Mouse (Mus musculus): ENCODE results near the gene Pdcd2l.

The Pdcd2l gene

GRCm38 (mm10) chr7:34196132-34197128, at the start of gene Pdcd2l:
TSS of gene Pdcd2l (minus strand) at chr7:34196661.
- DNase-seq (ENCODE audit: low read depth, low spot score): peak; percentile 94

GRCm38 (mm10) chr7:34242176-34242575, 45.7 kb upstream of the Pdcd2l start:
- no peak for DNase-seq (ENCODE audit: low read depth, low spot score)

GRCm38 (mm10) chr7:34238086-34238485, 41.6 kb upstream of the Pdcd2l start:
- peak; percentile 56 for DNase-seq (ENCODE audit: low read depth, low spot score)

GRCm38 (mm10) chr7:34235602-34236001, 39.1 kb upstream of the Pdcd2l start:
- DNase-seq (ENCODE audit: low read depth, low spot score): peak; percentile 35

- peak; percentile 48 for DNase-seq (ENCODE audit: low read depth, low spot score)
Observed at GRCm38 (mm10) chr7:34234610-34235561, 38.4 kb upstream of the Pdcd2l start.

GRCm38 (mm10) chr7:34233909-34234609, 37.6 kb upstream of the Pdcd2l start:
- DNase-seq (ENCODE audit: low read depth, low spot score): peak; percentile 100

- peak; percentile 61 for DNase-seq (ENCODE audit: low read depth, low spot score)
Observed at GRCm38 (mm10) chr7:34232785-34233725, 36.6 kb upstream of the Pdcd2l start.

- DNase-seq (ENCODE audit: low read depth, low spot score): peak; percentile 96
Observed at GRCm38 (mm10) chr7:34230116-34230515, 33.7 kb upstream of the Pdcd2l start, which contains the start of gene Gpi1. TSS of gene Gpi1 (minus strand) at chr7:34230336.

GRCm38 (mm10) chr7:34229691-34230111, 33.2 kb upstream of the Pdcd2l start:
- no peak for DNase-seq (ENCODE audit: low read depth, low spot score)

- DNase-seq (ENCODE audit: low read depth, low spot score): no peak
Observed at GRCm38 (mm10) chr7:34229153-34229552, 32.7 kb upstream of the Pdcd2l start.

- no peak for DNase-seq (ENCODE audit: low read depth, low spot score)
Observed at GRCm38 (mm10) chr7:34228641-34229040, 32.2 kb upstream of the Pdcd2l start.

- no peak for DNase-seq (ENCODE audit: low read depth, low spot score)
Observed at GRCm38 (mm10) chr7:34226846-34227245, 30.4 kb upstream of the Pdcd2l start.

GRCm38 (mm10) chr7:34226086-34226485, 29.6 kb upstream of the Pdcd2l start:
- no peak for DNase-seq (ENCODE audit: low read depth, low spot score)

- DNase-seq (ENCODE audit: low read depth, low spot score): no peak
Observed at GRCm38 (mm10) chr7:34224308-34224707, 27.8 kb upstream of the Pdcd2l start.

- no peak for DNase-seq (ENCODE audit: low read depth, low spot score)
Observed at GRCm38 (mm10) chr7:34222340-34222739, 25.9 kb upstream of the Pdcd2l start.

- no peak for DNase-seq (ENCODE audit: low read depth, low spot score)
Observed at GRCm38 (mm10) chr7:34221594-34222250, 25.3 kb upstream of the Pdcd2l start.

- no peak for DNase-seq (ENCODE audit: low read depth, low spot score)
Observed at GRCm38 (mm10) chr7:34218496-34218895, 22.0 kb upstream of the Pdcd2l start.

GRCm38 (mm10) chr7:34216474-34216873, 20.0 kb upstream of the Pdcd2l start:
- DNase-seq (ENCODE audit: low read depth, low spot score): no peak

- no peak for DNase-seq (ENCODE audit: low read depth, low spot score)
Observed at GRCm38 (mm10) chr7:34215481-34215880, 19.0 kb upstream of the Pdcd2l start.

GRCm38 (mm10) chr7:34214644-34215043, 18.2 kb upstream of the Pdcd2l start:
- DNase-seq (ENCODE audit: low read depth, low spot score): no peak

Measured in A20 (cell line).